Mouse (Mus musculus): Measurements from ENCODE around the gene Rragc. TPM values are rescaled to one million over a fixed set of nuclear protein-coding genes. Genes with fewer than 3 reads are reported as not detected.
A peak's percentile ranks its signal among the peaks of the same experiment; 100 is the strongest.
"Not testable (repeated sequence)": the region's sequence is repeated elsewhere in the genome, so short reads cannot be mapped to it uniquely, and the experiment has no call there.

Gene Rragc
- polyA plus RNA-seq, 1 experiment = 31.2 TPM

DNA sequence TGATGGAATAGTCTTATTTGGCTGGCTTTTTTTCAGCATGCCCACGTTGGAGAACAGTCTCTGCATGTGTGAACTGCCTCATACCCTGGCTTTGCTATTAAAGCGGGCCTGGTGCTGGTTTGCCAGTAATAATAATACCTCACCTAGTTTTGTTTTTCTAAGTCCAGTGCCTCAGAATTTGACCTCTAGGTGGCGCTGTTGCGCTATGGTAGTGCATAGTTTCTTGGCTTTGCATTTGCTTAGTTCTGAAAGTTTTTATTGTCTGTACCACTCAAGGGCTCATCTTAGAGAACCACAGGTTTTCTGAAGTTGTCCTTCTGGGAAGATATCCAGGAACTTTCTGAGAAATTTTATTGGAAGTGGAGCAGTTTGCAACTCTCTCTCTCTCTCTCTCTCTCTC is 22.6 kb downstream of the Rragc start:
- peaks cover 1% of the 10 kb centered on the region for H3K4me1 ChIP-seq (ENCODE audit: control insufficient read depth, insufficient read depth, low read length)
- H3K4me3 ChIP-seq (replicated peaks; ENCODE audit: control insufficient read depth, low read depth, low read length) = no peak overlapping the region
- no peak for TF ChIP-seq CTCF (IDR thresholded peaks at IDR 0.05; ENCODE audit: control insufficient read depth, insufficient read depth, low read length)
- TF ChIP-seq POLR2A (IDR thresholded peaks at IDR 0.05; ENCODE audit: borderline replicate concordance, control insufficient read depth, low read depth, low read length) = no peak
- H3K27ac ChIP-seq (ENCODE audit: control insufficient read depth, insufficient read depth, low read depth, low read length, poor library complexity) = no peak overlapping the region
- 1% methylated on average over 4 of the region's 4 CpGs for WGBS

DNA sequence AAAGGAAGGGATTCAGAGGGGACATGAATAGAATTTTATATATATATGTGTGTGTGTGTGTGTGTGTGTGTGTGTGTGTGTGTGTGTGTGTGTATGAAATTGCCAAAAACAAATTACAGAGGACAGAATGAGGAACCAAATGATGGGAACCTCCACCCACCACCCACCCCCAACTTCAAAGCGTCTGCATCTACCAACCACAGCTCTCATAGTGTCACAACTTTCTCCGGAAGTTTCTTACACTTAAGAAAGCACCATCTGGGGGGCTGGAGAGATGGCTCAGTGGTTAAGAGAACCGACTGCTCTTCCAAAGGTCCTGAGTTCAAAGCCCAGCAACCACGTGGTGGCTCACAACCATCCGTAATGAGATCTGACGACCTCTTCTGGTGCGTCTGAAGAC is 23.6 kb downstream of the Rragc start:
- H3K4me3 ChIP-seq (replicated peaks; ENCODE audit: control insufficient read depth, low read depth, low read length); H3K27ac ChIP-seq (ENCODE audit: control insufficient read depth, insufficient read depth, low read depth, low read length, poor library complexity); H3K4me1 ChIP-seq (ENCODE audit: control insufficient read depth, insufficient read depth, low read length): not testable (repeated sequence)
- 7% methylated on average over 7 of the region's 7 CpGs for WGBS

GRCm38 (mm10) chr4:123946701-123947100 is 29.5 kb downstream of the Rragc start:
- TF ChIP-seq POLR2A (IDR thresholded peaks at IDR 0.05; ENCODE audit: borderline replicate concordance, control insufficient read depth, low read depth, low read length) (no peak), CTCF (IDR thresholded peaks at IDR 0.05; ENCODE audit: control insufficient read depth, insufficient read depth, low read length) (no peak)
- peaks cover 1% of the 10 kb centered on the region for H3K4me1 ChIP-seq (ENCODE audit: control insufficient read depth, insufficient read depth, low read length)
- H3K4me3 ChIP-seq (replicated peaks; ENCODE audit: control insufficient read depth, low read depth, low read length) = no peak overlapping the region
- WGBS = 90% methylated on average over 4 of the region's 4 CpGs
- no peak overlapping the region for H3K27ac ChIP-seq (ENCODE audit: control insufficient read depth, insufficient read depth, low read depth, low read length, poor library complexity)

DNA sequence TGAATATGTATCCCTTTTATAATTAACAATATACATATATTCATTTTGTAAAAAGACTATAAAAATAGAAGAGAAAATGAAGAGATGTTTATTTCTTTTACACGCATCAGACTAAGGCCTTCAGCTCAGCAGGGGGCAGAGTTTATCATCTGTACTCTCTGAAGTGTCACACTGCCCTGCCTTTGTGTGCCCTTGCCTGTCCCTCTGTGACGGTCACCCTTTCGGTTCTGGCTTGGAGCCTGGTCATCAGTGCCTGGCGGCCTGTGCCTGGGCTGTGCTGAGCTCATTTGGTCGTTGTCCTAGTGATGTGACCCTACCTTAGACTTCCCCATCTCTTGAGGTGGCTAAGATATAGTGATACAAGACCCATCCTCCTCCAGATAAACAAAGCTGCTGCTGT is 29.9 kb downstream of the Rragc start:
- no peak overlapping the region for H3K4me3 ChIP-seq (replicated peaks; ENCODE audit: control insufficient read depth, low read depth, low read length)
- no peak for TF ChIP-seq POLR2A (IDR thresholded peaks at IDR 0.05; ENCODE audit: borderline replicate concordance, control insufficient read depth, low read depth, low read length)
- no peak for TF ChIP-seq CTCF (IDR thresholded peaks at IDR 0.05; ENCODE audit: control insufficient read depth, insufficient read depth, low read length)
- peaks cover under 1% of the 10 kb centered on the region for H3K4me1 ChIP-seq (ENCODE audit: control insufficient read depth, insufficient read depth, low read length)
- H3K27ac ChIP-seq (ENCODE audit: control insufficient read depth, insufficient read depth, low read depth, low read length, poor library complexity) = no peak overlapping the region
- WGBS = 78% methylated on average over 5 of the region's 5 CpGs

DNA sequence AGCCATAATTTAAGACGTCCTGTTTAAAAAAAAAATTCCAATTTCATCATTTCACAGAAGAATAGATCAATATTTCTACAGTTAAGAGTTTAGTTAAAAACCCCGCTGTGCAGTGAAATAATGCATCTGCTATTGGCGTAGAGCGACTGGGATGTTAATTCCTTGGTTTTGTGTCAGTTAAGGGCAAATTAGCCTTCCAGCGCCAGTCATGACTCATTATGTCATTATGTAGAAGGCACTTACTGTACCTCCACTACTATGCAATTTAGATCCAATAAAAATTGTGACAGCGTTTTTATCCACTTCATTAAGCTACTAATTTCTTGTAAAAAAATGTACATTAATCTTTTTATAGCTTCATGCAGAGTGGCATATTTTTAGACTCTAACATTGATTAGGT is 31.7 kb downstream of the Rragc start:
- H3K4me3 ChIP-seq (replicated peaks; ENCODE audit: control insufficient read depth, low read depth, low read length) = no peak overlapping the region
- H3K27ac ChIP-seq (ENCODE audit: control insufficient read depth, insufficient read depth, low read depth, low read length, poor library complexity) = no peak overlapping the region
- 85% methylated on average over 6 of the region's 6 CpGs for WGBS
- no peaks in the 10 kb centered on the region; the same call in 1 of the 2 replicates for H3K4me1 ChIP-seq (ENCODE audit: control insufficient read depth, insufficient read depth, low read length)
- TF ChIP-seq POLR2A (IDR thresholded peaks at IDR 0.05; ENCODE audit: borderline replicate concordance, control insufficient read depth, low read depth, low read length) = no peak
- TF ChIP-seq CTCF (IDR thresholded peaks at IDR 0.05; ENCODE audit: control insufficient read depth, insufficient read depth, low read length) = no peak

DNA sequence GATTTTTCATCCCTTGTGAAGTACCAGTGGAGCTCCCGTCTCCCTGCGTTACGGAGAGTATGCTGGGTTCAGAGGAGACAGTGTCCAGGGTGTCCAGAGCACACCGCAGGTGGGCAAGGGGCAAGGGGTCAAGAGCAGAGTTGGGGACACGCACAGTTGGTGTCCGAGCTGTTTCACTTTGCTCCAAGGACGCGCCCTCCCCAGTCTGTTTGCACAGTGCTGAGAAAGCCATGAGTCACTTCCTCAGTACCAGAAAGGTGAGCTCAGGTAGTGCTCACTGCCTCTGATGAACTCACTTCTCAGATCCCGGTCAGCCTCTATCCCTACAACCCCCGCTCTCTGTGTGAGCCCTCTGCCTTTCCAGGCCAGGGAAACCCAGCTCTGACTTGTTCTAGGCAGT is 32.4 kb downstream of the Rragc start:
- Histone ChIP-seq H3K4me3 (replicated peaks; ENCODE audit: control insufficient read depth, low read depth, low read length) (no peak overlapping the region), H3K27ac (ENCODE audit: control insufficient read depth, insufficient read depth, low read depth, low read length, poor library complexity) (no peak overlapping the region), H3K4me1 (ENCODE audit: control insufficient read depth, insufficient read depth, low read length) (no peaks in the 10 kb centered on the region; the same call in 1 of the 2 replicates)
- TF ChIP-seq POLR2A (IDR thresholded peaks at IDR 0.05; ENCODE audit: borderline replicate concordance, control insufficient read depth, low read depth, low read length) = no peak
- no peak for TF ChIP-seq CTCF (IDR thresholded peaks at IDR 0.05; ENCODE audit: control insufficient read depth, insufficient read depth, low read length)
- WGBS = 80% methylated on average over 10 of the region's 10 CpGs

- Histone ChIP-seq H3K4me1 (ENCODE audit: control insufficient read depth, insufficient read depth, low read length) (no peaks in the 10 kb centered on the region), H3K4me3 (replicated peaks; ENCODE audit: control insufficient read depth, low read depth, low read length) (peak overlapping the region; percentile 24), H3K27ac (ENCODE audit: control insufficient read depth, insufficient read depth, low read depth, low read length, poor library complexity) (no peak overlapping the region)
- TF ChIP-seq CTCF (IDR thresholded peaks at IDR 0.05; ENCODE audit: control insufficient read depth, insufficient read depth, low read length) = no peak
- TF ChIP-seq POLR2A (IDR thresholded peaks at IDR 0.05; ENCODE audit: borderline replicate concordance, control insufficient read depth, low read depth, low read length) = no peak
- 3% methylated on average over 8 of the region's 8 CpGs for WGBS
Measured at GRCm38 (mm10) chr4:123952059-123952458, 34.8 kb downstream of the Rragc start.

- H3K4me3 ChIP-seq (replicated peaks; ENCODE audit: control insufficient read depth, low read depth, low read length) = no peak overlapping the region
- H3K4me1 ChIP-seq (ENCODE audit: control insufficient read depth, insufficient read depth, low read length) = no peaks in the 10 kb centered on the region
- H3K27ac ChIP-seq (ENCODE audit: control insufficient read depth, insufficient read depth, low read depth, low read length, poor library complexity) = no peak overlapping the region
- 13% methylated on average over 31 of the region's 31 CpGs for WGBS
- TF ChIP-seq CTCF (IDR thresholded peaks at IDR 0.05; ENCODE audit: control insufficient read depth, insufficient read depth, low read length) (peak; percentile 57), POLR2A (IDR thresholded peaks at IDR 0.05; ENCODE audit: borderline replicate concordance, control insufficient read depth, low read depth, low read length) (no peak)
Measured at GRCm38 (mm10) chr4:123956703-123957491, 39.7 kb downstream of the Rragc start.

GRCm38 (mm10) chr4:123957492-123957808 is 40.2 kb downstream of the Rragc start:
- Histone ChIP-seq H3K4me3 (replicated peaks; ENCODE audit: control insufficient read depth, low read depth, low read length) (no peak overlapping the region), H3K27ac (ENCODE audit: control insufficient read depth, insufficient read depth, low read depth, low read length, poor library complexity) (no peak overlapping the region), H3K4me1 (ENCODE audit: control insufficient read depth, insufficient read depth, low read length) (no peaks in the 10 kb centered on the region)
- no peak for TF ChIP-seq POLR2A (IDR thresholded peaks at IDR 0.05; ENCODE audit: borderline replicate concordance, control insufficient read depth, low read depth, low read length)
- no peak for TF ChIP-seq CTCF (IDR thresholded peaks at IDR 0.05; ENCODE audit: control insufficient read depth, insufficient read depth, low read length)
- WGBS = 61% methylated on average over 4 of the region's 4 CpGs

All from bone marrow, adult 2 months (tissue).